Mouse (Mus musculus) 416B (cell line): ENCODE measurements around the gene Myh14.

ENCODE experiments used
- DNase-seq: peaks from one replicate; pipeline ENCODE4 v3.0.0; 2011; ENCODE audit warnings: low read depth

The Myh14 gene

DNA sequence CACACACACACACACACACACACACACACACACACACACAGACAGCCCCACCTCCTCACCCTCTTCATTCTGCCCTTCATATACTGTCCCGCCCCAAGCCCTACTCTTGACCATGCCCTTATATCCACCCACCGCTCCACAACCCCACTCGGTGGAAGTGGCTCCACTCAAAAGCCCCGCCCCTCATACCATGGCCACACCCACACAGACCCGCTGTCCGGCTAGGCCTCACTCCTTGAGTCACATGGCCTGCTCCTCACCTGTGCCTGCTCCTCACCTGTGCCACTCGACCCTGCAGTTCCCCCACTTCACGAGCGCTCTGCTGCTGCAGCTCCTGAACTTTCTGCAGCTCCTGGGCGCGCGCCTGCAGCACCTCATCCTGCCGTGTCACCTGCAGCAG lies 40.2 kb downstream of the Myh14 start:
- no peak for DNase-seq

GRCm38 (mm10) chr7:44628402-44629034 lies 42.1 kb downstream of the Myh14 start:
- DNase-seq, result no peak

DNA sequence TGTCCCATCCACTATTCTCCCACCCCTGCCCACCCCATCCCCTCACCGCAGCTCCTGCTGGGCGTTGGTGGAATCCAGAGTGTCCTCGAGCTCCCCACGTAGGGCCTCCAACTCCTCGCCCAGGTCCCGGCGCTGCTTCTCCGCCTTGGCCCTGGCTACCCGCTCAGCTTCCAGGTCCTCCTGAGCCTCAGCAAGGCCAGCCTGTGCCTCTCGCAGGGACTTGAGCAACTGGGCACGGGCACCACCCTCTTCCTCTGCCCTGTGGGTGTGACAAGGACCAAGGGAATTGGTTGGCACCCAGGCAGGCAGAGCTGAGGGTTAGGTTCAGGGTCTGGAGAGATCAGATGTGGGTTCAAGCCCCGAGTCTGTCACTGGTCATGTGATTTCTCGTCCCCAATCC lies 43.7 kb downstream of the Myh14 start:
- DNase-seq, result no peak

DNA sequence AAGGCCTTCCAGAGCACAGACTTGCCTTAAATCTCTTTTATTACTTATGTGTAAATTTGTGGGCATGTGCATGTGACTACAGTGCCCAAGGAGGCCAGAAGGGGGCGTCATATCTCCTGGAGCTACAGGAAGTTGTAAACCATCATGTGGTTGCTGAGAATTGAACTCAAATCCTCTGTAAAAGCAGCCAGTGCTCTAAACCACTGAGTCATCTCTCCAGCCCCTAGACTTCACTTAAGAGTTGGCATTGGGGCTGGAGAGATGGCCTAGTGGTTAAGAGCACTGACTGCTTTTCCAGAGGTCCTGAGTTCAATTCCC lies 44.6 kb downstream of the Myh14 start:
- DNase-seq, result peak; percentile 54

DNA sequence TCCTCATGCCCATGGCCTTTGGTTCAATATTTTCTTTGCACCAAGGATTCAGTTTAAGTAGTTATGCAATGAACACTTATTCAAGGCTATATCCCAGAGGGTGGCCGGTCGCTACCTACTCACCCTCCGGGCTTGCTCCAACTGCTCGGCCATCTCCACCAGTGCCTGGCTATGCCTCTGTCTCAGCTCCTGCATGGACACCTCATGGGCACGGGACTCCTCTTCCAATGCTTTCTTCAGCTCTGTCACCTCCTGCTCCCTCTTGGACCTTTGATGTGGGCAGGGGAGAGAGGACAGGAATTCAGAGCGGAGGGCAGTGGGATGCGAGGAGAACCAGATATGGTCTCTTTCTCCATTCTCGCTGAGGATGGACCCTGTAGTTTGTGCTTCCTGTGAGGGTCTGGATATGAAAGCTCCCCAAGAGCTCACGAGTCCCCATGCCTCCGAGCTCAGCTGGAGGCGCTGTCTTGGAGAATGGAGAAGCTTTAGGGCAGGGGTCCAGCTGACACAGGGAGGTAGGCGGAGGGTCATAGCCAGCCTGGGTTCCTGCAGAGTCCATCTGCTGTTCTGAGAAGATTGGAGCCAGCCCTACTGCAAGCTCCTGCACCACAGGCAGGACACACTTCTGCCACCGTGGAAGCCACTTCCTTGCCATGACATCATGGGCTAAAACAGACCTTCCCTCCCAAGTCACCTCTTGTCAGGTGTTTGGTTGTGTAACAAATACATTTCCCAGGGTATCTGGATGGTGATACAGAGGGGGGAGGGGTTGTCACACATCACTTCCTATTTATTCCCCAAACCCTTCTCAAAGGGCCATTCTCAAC lies 45.2 kb downstream of the Myh14 start:
- DNase-seq, result peak; percentile 60

- DNase-seq, result no peak
These were observed 45.8 kb downstream of the Myh14 start for GRCm38 (mm10) chr7:44624828-44625227.

- DNase-seq, result no peak
These were observed 46.2 kb downstream of the Myh14 start for GRCm38 (mm10) chr7:44624543-44624826.

DNA sequence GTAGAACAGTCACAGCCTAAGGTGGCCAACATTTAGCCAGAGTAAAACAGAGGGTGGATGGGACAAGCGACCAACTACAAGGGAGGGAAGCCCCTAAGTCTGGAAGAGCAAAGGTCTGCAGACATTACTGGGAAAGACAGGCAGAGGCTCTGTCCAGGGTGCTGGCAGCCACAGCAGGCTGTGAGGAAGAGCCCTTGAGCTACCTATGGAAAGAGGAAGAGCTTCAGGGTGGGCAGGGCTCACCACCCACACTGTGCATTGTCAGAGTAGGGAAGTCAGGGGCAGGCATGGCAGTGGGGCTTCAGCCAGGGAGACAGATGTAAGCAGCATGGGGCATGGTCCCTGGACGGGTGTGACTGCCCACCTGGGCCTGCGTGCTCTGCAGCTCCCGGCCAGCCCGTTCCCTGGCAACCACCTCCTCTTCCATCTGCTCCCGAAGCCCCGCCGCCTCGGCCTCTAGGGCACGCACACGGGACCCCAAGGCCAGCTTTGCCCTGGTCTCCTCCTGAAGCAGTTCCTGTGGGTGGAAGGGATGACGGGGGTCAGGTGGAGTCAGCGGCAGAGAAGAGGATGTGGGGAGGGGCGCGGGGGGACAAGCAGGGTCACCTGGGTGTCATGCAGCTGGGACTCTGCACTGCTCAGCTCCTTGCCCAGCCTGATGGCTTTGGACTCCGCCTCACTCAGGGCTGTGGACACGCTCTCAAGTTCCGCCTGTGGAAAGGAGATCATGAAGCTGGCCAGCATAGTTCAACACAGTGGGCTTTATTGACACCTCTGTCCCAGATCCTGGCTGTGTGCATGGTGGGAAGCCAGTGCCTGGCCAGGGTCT lies 46.7 kb downstream of the Myh14 start:
- peak; percentile 46 for DNase-seq

DNA sequence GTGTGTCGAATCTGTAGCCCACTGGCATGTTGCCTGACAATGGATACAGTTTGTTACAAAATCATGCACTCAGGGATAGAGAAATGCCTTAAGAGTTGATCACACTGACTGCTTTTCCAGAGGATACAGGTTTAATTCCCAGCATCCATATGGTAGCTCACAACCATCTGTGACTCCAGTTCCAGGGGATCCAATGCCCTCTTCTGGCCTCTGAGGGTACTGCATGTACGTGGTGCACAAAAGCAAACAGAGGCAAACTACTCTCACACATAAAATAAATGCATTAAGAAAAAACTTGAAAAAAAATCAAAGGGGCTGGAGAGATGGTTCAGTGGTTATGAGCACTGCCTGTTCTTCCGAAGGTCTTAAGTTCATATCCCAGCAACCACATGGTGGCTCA lies 53.6 kb downstream of the Myh14 start:
- peak; percentile 10 for DNase-seq

DNA sequence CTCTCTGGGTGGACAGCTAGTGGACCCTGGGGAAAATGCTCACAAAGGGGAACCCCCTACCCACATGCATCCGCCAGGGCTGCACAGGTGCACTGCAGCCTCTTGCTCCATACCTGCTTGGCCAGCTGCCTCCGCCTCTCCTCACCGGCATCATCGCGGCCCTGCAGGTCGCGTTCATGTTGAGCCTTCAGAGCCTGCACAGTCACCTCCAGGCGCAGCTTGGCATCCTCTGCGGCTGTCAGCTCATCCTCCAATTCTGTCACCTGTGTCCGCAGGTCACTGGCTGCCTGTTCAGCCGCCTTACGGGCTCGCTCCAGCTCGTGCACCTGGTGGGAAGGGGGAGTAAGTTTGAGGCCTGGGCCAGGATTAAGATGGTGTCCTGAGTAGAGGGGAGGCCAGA lies 54.7 kb downstream of the Myh14 start:
- no peak for DNase-seq

DNA sequence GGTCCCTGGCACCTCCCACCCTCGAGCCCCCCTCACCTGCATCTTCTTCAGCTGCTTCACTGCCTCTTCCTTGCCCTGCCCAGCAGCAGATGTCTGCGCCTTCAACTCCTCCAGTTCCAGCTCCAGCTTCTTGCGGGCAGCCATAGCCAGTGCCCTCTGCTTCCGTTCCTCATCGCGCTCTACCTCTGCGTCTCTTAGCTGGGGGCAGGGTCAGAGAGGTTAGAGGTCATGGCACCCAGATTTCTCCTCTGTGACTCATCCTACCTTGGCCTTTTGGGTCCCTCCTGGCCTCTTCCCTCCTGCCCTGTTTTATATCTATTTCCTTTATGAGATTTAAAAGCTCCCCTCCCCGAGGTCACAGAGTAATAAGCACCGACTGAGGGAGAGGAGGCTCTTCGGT lies 55.3 kb downstream of the Myh14 start:
- DNase-seq, result no peak

GRCm38 (mm10) chr7:44614041-44614688 lies 56.5 kb downstream of the Myh14 start:
- DNase-seq, result no peak

GRCm38 (mm10) chr7:44612192-44612591 lies 58.5 kb downstream of the Myh14 start:
- DNase-seq, result no peak

- no peak for DNase-seq
These were observed 64.3 kb downstream of the Myh14 start for GRCm38 (mm10) chr7:44606171-44606901.

DNA sequence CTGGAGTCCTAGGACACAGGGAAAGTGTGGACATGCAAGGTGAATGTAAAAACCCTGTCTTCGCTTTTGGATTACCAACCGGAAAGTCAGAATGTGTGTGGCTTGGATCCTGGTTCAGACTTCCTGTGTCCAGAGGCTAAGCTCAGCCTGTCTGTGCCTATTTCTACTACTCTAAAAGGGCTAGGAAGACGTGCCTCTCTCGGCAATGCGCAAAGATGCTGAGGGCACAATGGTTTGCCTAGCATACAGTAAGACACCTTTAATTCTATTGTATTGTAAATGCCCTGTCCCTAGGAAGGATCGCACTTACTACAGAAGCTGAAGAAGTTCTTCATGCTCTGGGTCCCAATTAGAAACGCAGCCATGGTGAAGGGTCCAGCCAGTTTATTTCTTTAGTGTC lies 65.2 kb downstream of the Myh14 start:
- DNase-seq, result no peak

DNA sequence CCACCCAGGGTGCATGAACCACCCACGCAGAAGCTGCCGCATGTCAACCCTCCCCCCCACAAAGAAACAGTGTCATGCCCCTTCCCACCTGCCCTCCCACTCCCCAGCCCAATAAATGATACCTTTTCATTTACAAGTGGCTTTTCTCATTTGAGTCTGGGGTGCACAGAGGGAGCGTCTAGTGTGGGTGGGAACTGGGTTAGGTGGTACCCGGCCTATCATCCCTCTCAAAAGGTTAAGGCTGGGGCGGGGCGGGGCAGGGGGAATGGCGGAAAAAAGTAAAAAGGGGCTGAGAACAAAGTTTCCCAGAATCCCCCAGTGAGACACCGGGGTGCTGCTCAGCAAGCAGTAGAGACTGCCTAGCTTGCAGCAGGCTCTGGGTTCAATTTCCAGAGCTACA lies 66.0 kb downstream of the Myh14 start:
- DNase-seq, result no peak

DNA sequence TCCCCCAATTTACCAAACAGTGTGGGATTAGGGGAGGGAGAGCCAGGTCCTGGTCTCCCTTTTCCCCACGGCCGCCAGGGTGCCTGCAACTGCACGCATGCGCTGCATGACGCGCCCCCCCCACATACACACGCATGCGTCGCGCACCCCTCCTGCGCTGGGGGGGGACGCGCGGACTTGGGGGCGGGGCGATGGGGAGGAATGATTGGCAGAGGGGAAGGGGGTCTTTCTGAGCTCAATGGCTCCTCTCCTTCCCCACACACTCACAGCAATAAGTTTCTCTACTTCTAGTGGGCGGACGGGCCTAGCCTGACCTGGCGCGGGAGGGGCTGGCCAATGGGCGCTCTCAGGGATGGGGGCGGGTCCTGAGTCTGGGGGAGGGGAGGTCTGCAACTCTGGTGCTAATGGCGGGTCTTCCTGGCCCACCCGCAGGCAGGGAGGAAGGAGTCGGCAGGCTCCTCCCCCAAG lies 66.5 kb downstream of the Myh14 start:
- no peak for DNase-seq

- DNase-seq, result no peak
These were observed 67.3 kb downstream of the Myh14 start for GRCm38 (mm10) chr7:44603186-44603855.

DNA sequence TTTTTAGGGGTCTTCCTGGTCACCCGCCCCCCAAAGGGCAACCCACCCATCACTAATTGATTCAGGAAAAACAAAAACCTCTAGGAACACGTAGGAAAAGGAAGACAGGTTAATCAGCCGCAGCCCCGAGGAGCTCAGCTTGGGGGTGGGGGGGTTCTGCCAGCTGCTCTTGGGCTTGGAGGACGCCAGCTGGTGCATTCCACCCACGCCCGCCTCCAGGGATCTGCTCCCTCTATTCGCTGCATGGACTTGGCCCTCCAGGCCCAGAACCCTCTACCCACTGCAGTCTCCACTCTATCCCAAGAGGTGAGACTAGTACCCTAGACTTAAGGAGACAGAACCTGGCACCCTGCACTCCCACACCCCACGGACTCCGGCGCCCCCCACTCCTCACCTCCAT lies 68.2 kb downstream of the Myh14 start:
- DNase-seq, result no peak

DNA sequence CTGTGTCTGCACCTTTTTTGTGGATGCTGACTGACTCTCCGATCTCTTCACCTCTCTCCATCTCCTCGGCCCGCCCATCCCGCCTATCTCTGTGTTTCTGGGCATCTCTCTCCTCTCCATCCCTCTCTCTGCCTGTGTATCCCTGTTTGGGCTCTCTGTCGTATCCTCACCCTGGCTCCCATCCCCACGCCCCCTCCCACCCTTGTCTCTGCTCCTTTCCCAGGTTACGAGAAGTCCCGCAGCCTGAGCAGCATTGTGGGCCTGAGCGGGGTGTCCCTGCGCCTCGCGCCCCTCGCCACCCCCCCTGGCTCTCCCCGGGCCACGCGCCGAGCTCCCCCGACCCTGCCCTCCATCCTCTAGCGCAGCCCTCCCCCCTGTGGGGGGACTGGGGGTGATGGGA lies 69.0 kb downstream of the Myh14 start:
- no peak for DNase-seq

DNA sequence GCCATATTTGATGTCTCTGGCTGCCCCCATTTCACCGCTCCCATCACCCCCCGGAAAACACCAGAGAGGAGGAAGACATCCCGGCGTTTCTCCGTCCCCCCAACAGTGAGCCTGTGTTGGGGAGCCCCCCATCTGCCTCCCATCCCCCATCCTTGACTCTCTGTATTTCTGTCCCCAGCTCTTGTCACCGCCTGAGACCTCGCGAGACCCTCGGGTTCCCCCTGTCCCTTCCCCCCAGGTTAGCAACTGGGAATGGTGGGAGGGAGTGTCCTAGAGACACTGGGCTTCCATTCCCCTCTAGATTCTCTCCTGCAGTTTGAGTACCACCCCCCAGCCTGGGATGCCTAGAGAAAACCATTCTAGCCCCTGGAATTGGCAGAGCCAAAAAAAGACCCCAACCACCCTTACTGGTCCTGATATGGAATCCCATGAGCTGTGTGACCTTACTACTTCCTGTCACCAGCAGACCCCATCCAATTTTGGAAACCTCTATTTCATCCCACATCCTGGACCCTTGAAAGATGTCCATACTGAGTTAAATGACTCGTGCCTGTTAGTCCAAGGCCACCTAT lies 69.9 kb downstream of the Myh14 start:
- no peak for DNase-seq
